Mouse (Mus musculus): ENCODE measurements at regions not wholly inside any gene's neighbourhood (a gene's known extent, or its start where the extent isn't known, plus 50 kb on each side); places are given as distances from the start of the nearest gene placed in this dataset.

- DNase-seq = peak; percentile 6 to 21
These were observed 726.7 kb downstream of the Gm10283 start for GRCm38 (mm10) chr8:59776327-59776726.

DNA sequence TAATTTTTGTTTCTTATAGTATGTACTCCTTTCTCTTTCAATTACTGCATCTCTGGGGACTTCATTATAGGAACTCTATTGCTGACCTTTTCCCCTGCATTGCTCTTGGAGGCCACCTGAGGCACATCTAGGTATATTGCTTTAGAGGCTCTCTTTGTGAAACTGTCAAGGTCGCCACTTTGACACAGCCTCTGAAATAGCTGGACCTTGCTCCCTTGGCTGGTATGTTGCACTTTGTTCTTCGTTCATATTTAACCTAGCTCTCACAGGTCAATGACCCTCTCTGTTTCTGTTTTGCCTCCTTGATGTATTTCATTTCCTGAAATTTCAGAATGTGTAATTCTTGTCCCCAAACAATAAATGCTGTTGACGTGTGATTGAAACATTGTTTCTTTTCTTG is 734.9 kb downstream of the Gm10283 start:
- no peak for DNase-seq

All from layer of hippocampus, postnatal 36 days (tissue).